Mouse (Mus musculus) hematopoietic stem cell, adult 5-6 weeks (primary cell): ENCODE results near the gene Echs1. TPM values are rescaled to one million over a fixed set of nuclear protein-coding genes. Genes with fewer than 3 reads are reported as not detected.

Experiments used
- ATAC-seq, 2 experiments: fragments of 125-278 bp in 1 of 2; replicated peaks in 1 of 2; 2 replicates each; pipeline ENCODE4 v1.8.0; 2016 to 2017; ENCODE audit warnings: inconsistent platforms in 2 of 2, mild to moderate bottlenecking in 2 of 2, moderate number of reproducible peaks in 2 of 2, low read depth in 1 of 2, moderate TSS enrichment in 1 of 2; ENCODE audit not compliant: low FRiP score in 2 of 2, poor library complexity in 2 of 2, severe bottlenecking in 2 of 2, insufficient read depth in 1 of 2, low TSS enrichment in 1 of 2
- total RNA-seq: library from RNA; stranded (forward); fragments of 172-1452, 232-1000 nt; gene quantifications from 2 replicates; pipeline ENCODE4 v1.2.3, GENCODE M21; 2017

Gene Echs1
- total RNA-seq, 1 experiment from 2014 or later = 65.3 TPM

GRCm38 (mm10) chr7:140080503-140081156 lies 35.6 kb downstream of the Echs1 start:
- ATAC-seq = peak; percentile 50; a peak in 3 of 4 replicates

- ATAC-seq = peak; percentile 42 to 63; a peak in 2 of 4 replicates
Measured at GRCm38 (mm10) chr7:140078711-140079110, 37.6 kb downstream of the Echs1 start.

- no peak for ATAC-seq
Measured at GRCm38 (mm10) chr7:140077698-140078097, 38.6 kb downstream of the Echs1 start.

- 0 out of 4 replicates have a peak, but pooled peaks of 1 of the 2 experiments have one; percentile 22 for ATAC-seq
Measured at GRCm38 (mm10) chr7:140070042-140070711, 46.1 kb downstream of the Echs1 start.

- ATAC-seq = no peak
Measured at GRCm38 (mm10) chr7:140067397-140067796, 48.9 kb downstream of the Echs1 start.

- peak; percentile 60 to 67; a peak in 2 of 4 replicates for ATAC-seq
Measured at GRCm38 (mm10) chr7:140063092-140063491, 53.2 kb downstream of the Echs1 start.

GRCm38 (mm10) chr7:140062307-140062706 lies 54.0 kb downstream of the Echs1 start:
- peak in 1 of 2 experiments; percentile 41; a peak in 1 of 4 replicates for ATAC-seq

- no peak for ATAC-seq
Measured at GRCm38 (mm10) chr7:140061832-140062130, 54.5 kb downstream of the Echs1 start.

GRCm38 (mm10) chr7:140060936-140061831 lies 55.1 kb downstream of the Echs1 start:
- no peak; a peak in 1 of 4 replicates for ATAC-seq

- no peak for ATAC-seq
Measured at GRCm38 (mm10) chr7:140059601-140060000, 56.7 kb downstream of the Echs1 start.

- ATAC-seq = no peak
Measured at GRCm38 (mm10) chr7:140058528-140058927, 57.7 kb downstream of the Echs1 start.

GRCm38 (mm10) chr7:140057413-140058407 lies 58.6 kb downstream of the Echs1 start:
- ATAC-seq = no peak

Other genes starting within 250 kb of the Echs1 start
- gene Kndc1, start 221.8 kb downstream of the Echs1 start, total RNA-seq = not detected in 2 replicates
- gene Utf1, start 172.7 kb downstream of the Echs1 start, total RNA-seq = not detected in 2 replicates
- gene 6430531B16Rik, start 137.7 kb downstream of the Echs1 start, total RNA-seq = 1.1 TPM in 1 of 2 replicates, not detected in the other
- 5.7 and 14.3 TPM in 2 replicates for gene Adam8, start 123.9 kb downstream of the Echs1 start, total RNA-seq
- 11.9 and 22.5 TPM in 2 replicates for gene Zfp511, start 80.1 kb downstream of the Echs1 start, total RNA-seq
- 38.0 and 43.5 TPM in 2 replicates for gene Tubgcp2, start 79.8 kb downstream of the Echs1 start, total RNA-seq
- gene Msx3, start 67.4 kb downstream of the Echs1 start, total RNA-seq = not detected in 2 replicates
- gene Caly, start 33.9 kb downstream of the Echs1 start, total RNA-seq = not detected in 2 replicates
- not detected in 2 replicates for gene Prap1, start 23.1 kb downstream of the Echs1 start, total RNA-seq
- 5.7 and 7.6 TPM in 2 replicates for gene Fuom, start 14.0 kb downstream of the Echs1 start, total RNA-seq
- gene Paox, start 677 bp downstream of the Echs1 start, total RNA-seq = 11.2 and 14.3 TPM in 2 replicates
- gene Mtg1, start 21.1 kb upstream of the Echs1 start, total RNA-seq = 8.2 and 17.1 TPM in 2 replicates
- not detected in 2 replicates for gene Sprn, start 38.4 kb upstream of the Echs1 start, total RNA-seq
- gene Olfr522, start 48.3 kb upstream of the Echs1 start, total RNA-seq = not detected in 2 replicates
- gene Olfr523, start 56.7 kb upstream of the Echs1 start, total RNA-seq = not detected in 2 replicates
- gene Olfr524, start 89.5 kb upstream of the Echs1 start, total RNA-seq = not detected in 2 replicates
- gene Cd163l1, start 101.8 kb upstream of the Echs1 start, total RNA-seq = not detected in 2 replicates
- 0.50 TPM in 1 of 2 replicates, not detected in the other for gene 5830411N06Rik, start 130.8 kb upstream of the Echs1 start, total RNA-seq
- gene Olfr525, start 204.4 kb upstream of the Echs1 start, total RNA-seq = not detected in 2 replicates
- gene Olfr527, start 217.5 kb upstream of the Echs1 start, total RNA-seq = not detected in 2 replicates
- not detected in 2 replicates for gene Olfr60, start 245.2 kb upstream of the Echs1 start, total RNA-seq